Mouse (Mus musculus) limb, embryonic 11.5 days (tissue): Measurements from ENCODE around the gene Smndc1. TPM values are rescaled to one million over a fixed set of nuclear protein-coding genes. Genes with fewer than 3 reads are reported as not detected.

Experiments
- ATAC-seq: fragments of 200-750 bp; cut with Nextera tagmentation; 2 replicates; pipeline ENCODE4 v1.8.0; 2017; ENCODE audit warnings: low read depth; ENCODE audit not compliant: insufficient number of reproducible peaks, low FRiP score, low TSS enrichment
- DNase-seq: peaks from one replicate; pipeline ENCODE4 v3.0.0-alpha.2; 2015; ENCODE audit warnings: low spot score
- H3K27ac ChIP-seq: fragments of 300-500 bp; sonication (generic); replicated peaks from 2 replicates; pipeline ENCODE4 v1.5.1; 2014; ENCODE audit warnings: low read depth, mild to moderate bottlenecking, low read length
- H3K27me3 ChIP-seq: fragments of 300-500 bp; sonication (generic); 2 replicates; pipeline ENCODE4 v1.6.1; 2014; ENCODE audit warnings: mild to moderate bottlenecking, low read length, mixed read lengths; ENCODE audit not compliant: control insufficient read depth, insufficient read depth
- H3K36me3 ChIP-seq: fragments of 300-500 bp; sonication (generic); 2 replicates; pipeline ENCODE4 v1.6.1; 2014; ENCODE audit warnings: mild to moderate bottlenecking, low read length, moderate library complexity, mixed read lengths; ENCODE audit not compliant: control insufficient read depth, insufficient read depth
- H3K4me1 ChIP-seq: fragments of 300-500 bp; sonication (generic); 2 replicates; pipeline ENCODE4 v1.6.1; 2014; ENCODE audit warnings: low read length, mixed read lengths; ENCODE audit not compliant: control insufficient read depth, insufficient read depth
- H3K4me2 ChIP-seq: fragments of 300-500 bp; sonication (generic); 2 replicates; pipeline ENCODE4 v1.6.1; 2014; ENCODE audit warnings: low read depth, mild to moderate bottlenecking, moderate library complexity; ENCODE audit not compliant: severe bottlenecking
- H3K4me3 ChIP-seq: fragments of 300-500 bp; sonication (generic); 2 replicates; pipeline ENCODE4 v1.5.1; 2014; ENCODE audit warnings: low read depth, low read length
- H3K9ac ChIP-seq: fragments of 300-500 bp; sonication (generic); 2 replicates; pipeline ENCODE4 v1.6.1; 2014; ENCODE audit warnings: mild to moderate bottlenecking, low read length
- H3K9me3 ChIP-seq: fragments of 300-500 bp; sonication (generic); 2 replicates; pipeline ENCODE4 v1.6.1; 2016; ENCODE audit warnings: low read length; ENCODE audit not compliant: control insufficient read depth
- WGBS: fragments of 180-500 bp; shearing (Covaris S2); extraction: QIAGEN DNeasy Blood & Tissue Kit; methylation state at CpG from one replicate; pipeline ENCODE4 v1.1.7; 2014; 5-methylcytosine and 5-hydroxymethylcytosine counted together
- polyA plus RNA-seq: library from polyadenylated mRNA; unstranded; fragments of >200 nt; fragmentation: Nextera tagmentation; extraction: Ambion mirVana; gene quantifications from 2 replicates; pipeline ENCODE4 v1.2.1, GENCODE M21; 2014

Gene Smndc1
- polyA plus RNA-seq, 1 experiment from 2014 or later: 62.2 TPM

- 94% methylated on average over 15 of the region's 15 CpGs for WGBS
These were observed 7.0 kb downstream of the Smndc1 start for GRCm38 (mm10) chr19:53383336-53383735.

DNA sequence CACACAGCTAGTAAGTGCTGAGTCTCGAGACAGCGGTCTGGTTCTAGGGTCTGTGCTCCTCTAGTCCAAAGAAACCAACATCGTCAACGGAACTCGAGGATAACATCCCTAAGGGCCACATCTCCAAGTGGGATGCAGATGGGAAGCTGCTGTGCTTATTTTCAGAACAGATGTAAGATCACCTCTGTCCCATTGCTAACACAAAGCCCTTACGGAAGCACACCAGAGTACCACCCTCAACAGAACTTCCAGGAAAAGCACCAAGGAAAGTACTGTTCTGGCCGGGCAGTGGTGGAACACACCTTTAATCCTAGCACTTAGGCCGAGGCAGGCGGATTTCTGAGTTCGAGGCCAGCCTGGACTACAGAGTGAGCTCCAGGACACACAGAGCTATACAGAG lies 12.0 kb downstream of the Smndc1 start:
- peaks cover 20% of the 10 kb centered on the region for H3K36me3 ChIP-seq
- H3K4me3 ChIP-seq: no peak overlapping the region
- no peak for ATAC-seq
- H3K27me3 ChIP-seq: no peaks in the 10 kb centered on the region
- H3K9me3 ChIP-seq: no peaks in the 10 kb centered on the region
- H3K4me2 ChIP-seq: no peak overlapping the region
- no peak overlapping the region for H3K27ac ChIP-seq
- 94% methylated on average over 10 of the region's 10 CpGs for WGBS
- no peak overlapping the region for H3K9ac ChIP-seq
- H3K4me1 ChIP-seq: no peaks in the 10 kb centered on the region
- no peak for DNase-seq

More at GRCm38 (mm10) chr19:53383336-53383735, 7.0 kb downstream of the Smndc1 start:
- H3K4me2 ChIP-seq: no peak overlapping the region
- H3K27me3 ChIP-seq: no peaks in the 10 kb centered on the region
- ATAC-seq (no peak), DNase-seq (no peak)
- no peak overlapping the region for H3K27ac ChIP-seq
- no peak overlapping the region for H3K4me3 ChIP-seq
- 0 out of 2 replicates have a peak, but pooled peaks cover 2% of the 10 kb centered on the region for H3K4me1 ChIP-seq
- peaks cover 27% of the 10 kb centered on the region for H3K36me3 ChIP-seq
- no peak overlapping the region for H3K9ac ChIP-seq
- H3K9me3 ChIP-seq: no peaks in the 10 kb centered on the region

DNA sequence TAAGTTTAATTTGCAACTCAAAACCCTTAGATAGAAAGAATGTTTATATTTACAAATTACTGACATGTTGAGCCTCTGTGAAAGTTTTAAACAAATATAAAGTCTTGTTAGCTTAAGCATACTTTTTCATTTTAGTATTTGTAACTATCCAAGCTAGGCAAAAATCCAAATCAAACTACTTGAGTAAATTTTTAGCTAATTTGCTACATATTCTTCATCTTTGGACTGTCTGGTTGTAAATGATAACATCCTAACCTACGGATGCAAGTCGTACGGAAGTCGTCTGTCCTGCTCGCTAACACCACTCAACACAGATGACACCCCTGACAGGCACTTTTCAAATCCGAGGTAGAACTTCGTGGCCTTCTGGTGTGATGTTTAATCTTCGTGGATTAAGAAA lies 12.7 kb downstream of the Smndc1 start:
- H3K9ac ChIP-seq: no peak overlapping the region
- no peaks in the 10 kb centered on the region for H3K27me3 ChIP-seq
- no peak overlapping the region for H3K4me2 ChIP-seq
- ATAC-seq: no peak
- no peak overlapping the region for H3K4me3 ChIP-seq
- peaks cover 15% of the 10 kb centered on the region for H3K36me3 ChIP-seq
- no peaks in the 10 kb centered on the region for H3K4me1 ChIP-seq
- WGBS: 89% methylated on average over 8 of the region's 8 CpGs
- H3K27ac ChIP-seq: no peak overlapping the region
- no peak for DNase-seq
- no peaks in the 10 kb centered on the region for H3K9me3 ChIP-seq

GRCm38 (mm10) chr19:53375816-53376215 lies 14.6 kb downstream of the Smndc1 start:
- Histone ChIP-seq H3K4me2 (no peak overlapping the region), H3K9ac (no peak overlapping the region), H3K36me3 (peaks cover 9% of the 10 kb centered on the region; the same call in 1 of the 2 replicates), H3K27ac (no peak overlapping the region), H3K27me3 (no peaks in the 10 kb centered on the region), H3K9me3 (no peaks in the 10 kb centered on the region), H3K4me1 (no peaks in the 10 kb centered on the region), H3K4me3 (no peak overlapping the region)
- WGBS: 91% methylated on average over 9 of the region's 9 CpGs
- ATAC-seq (no peak), DNase-seq (no peak)

- Histone ChIP-seq H3K36me3 (peaks cover 9% of the 10 kb centered on the region; the same call in 1 of the 2 replicates), H3K9me3 (no peaks in the 10 kb centered on the region), H3K27me3 (no peaks in the 10 kb centered on the region), H3K4me1 (no peaks in the 10 kb centered on the region), H3K4me3 (no peak overlapping the region), H3K9ac (no peak overlapping the region), H3K27ac (no peak overlapping the region), H3K4me2 (no peak overlapping the region)
- DNase-seq (no peak), ATAC-seq (no peak)
- 89% methylated on average over 6 of the region's 6 CpGs for WGBS
These were observed 15.1 kb downstream of the Smndc1 start for GRCm38 (mm10) chr19:53375299-53375698.

DNA sequence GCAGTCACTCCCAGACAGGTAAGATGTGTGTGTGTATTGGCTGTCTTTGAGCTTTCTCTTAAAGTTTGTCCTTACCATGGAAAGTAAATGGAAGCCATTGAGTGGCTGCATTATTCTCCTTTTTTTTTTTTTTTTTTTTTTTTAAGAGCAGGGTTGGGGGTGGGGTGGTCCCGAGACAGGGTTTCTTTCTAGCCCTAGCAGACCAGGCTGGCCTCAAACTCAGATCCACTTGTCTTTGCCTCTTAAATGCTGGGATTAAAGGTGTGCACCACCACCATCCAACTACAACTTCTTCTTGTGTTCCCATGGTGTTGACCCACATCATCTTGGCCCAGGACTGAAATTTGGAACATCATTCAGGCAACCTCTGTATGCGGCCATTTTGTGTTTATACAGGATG lies 16.8 kb downstream of the Smndc1 start:
- ATAC-seq (no peak), DNase-seq (no peak)
- H3K4me2 ChIP-seq: no peak overlapping the region
- H3K27me3 ChIP-seq: no peaks in the 10 kb centered on the region
- peaks cover 6% of the 10 kb centered on the region; the same call in 1 of the 2 replicates for H3K36me3 ChIP-seq
- H3K4me3 ChIP-seq: no peak overlapping the region
- peaks cover 4% of the 10 kb centered on the region for H3K4me1 ChIP-seq
- H3K9ac ChIP-seq: no peak overlapping the region
- H3K9me3 ChIP-seq: no peaks in the 10 kb centered on the region
- WGBS: 91% methylated on average over 2 of the region's 2 CpGs
- H3K27ac ChIP-seq: no peak overlapping the region

- H3K36me3 ChIP-seq: peaks cover 2% of the 10 kb centered on the region; the same call in 1 of the 2 replicates
- H3K27me3 ChIP-seq: no peaks in the 10 kb centered on the region
- no peak within 1 kb of the TSS for H3K9ac ChIP-seq
- H3K4me3 ChIP-seq: no peak within 1 kb of the TSS
- H3K27ac ChIP-seq: 0 out of 2 replicates have a peak within 1 kb of the TSS, but pooled peaks have one; percentile 36
- DNase-seq (no peak), ATAC-seq (no peak)
- H3K4me1 ChIP-seq: peaks cover 4% of the 10 kb centered on the region
- H3K9me3 ChIP-seq: no peaks in the 10 kb centered on the region
- 86% methylated on average over 13 of the region's 13 CpGs for WGBS
- no peak within 1 kb of the TSS for H3K4me2 ChIP-seq
These were observed 18.7 kb downstream of the Smndc1 start, which contains the start of gene Gm10197 for GRCm38 (mm10) chr19:53371666-53372065. Gm10197 (minus strand) TSS chr19:53371766.

GRCm38 (mm10) chr19:53370233-53370632 lies 20.1 kb downstream of the Smndc1 start:
- Histone ChIP-seq H3K4me3 (no peak overlapping the region), H3K4me2 (no peak overlapping the region), H3K27ac (no peak overlapping the region), H3K9me3 (no peaks in the 10 kb centered on the region), H3K36me3 (peaks cover 2% of the 10 kb centered on the region; the same call in 1 of the 2 replicates), H3K27me3 (no peaks in the 10 kb centered on the region), H3K9ac (no peak overlapping the region), H3K4me1 (peaks cover 4% of the 10 kb centered on the region)
- ATAC-seq: no peak
- DNase-seq: no peak
- WGBS: 79% methylated on average over 15 of the region's 15 CpGs

GRCm38 (mm10) chr19:53369469-53370043 lies 20.8 kb downstream of the Smndc1 start:
- H3K4me3 ChIP-seq: no peak overlapping the region
- 36% methylated on average over 14 of the region's 14 CpGs for WGBS
- H3K4me1 ChIP-seq: peaks cover 4% of the 10 kb centered on the region
- H3K27ac ChIP-seq: no peak overlapping the region
- DNase-seq: peak; percentile 89
- no peaks in the 10 kb centered on the region for H3K27me3 ChIP-seq
- H3K9me3 ChIP-seq: no peaks in the 10 kb centered on the region
- H3K4me2 ChIP-seq: no peak overlapping the region
- peaks cover 2% of the 10 kb centered on the region; the same call in 1 of the 2 replicates for H3K36me3 ChIP-seq
- ATAC-seq: no peak
- no peak overlapping the region for H3K9ac ChIP-seq
